Mouse (Mus musculus) neural tube, embryonic 15.5 days (tissue): ENCODE measurements at regions not wholly inside any gene's neighbourhood (a gene's known extent, or its start where the extent isn't known, plus 50 kb on each side); places are given as distances from the start of the nearest gene placed in this dataset.

ENCODE experiments used
- ATAC-seq: fragments of 200-750 bp; cut with Nextera tagmentation; 2 replicates; pipeline ENCODE4 v1.8.0; 2017; ENCODE audit warnings: mild to moderate bottlenecking, moderate TSS enrichment, moderate library complexity; ENCODE audit not compliant: low FRiP score
- H3K27ac ChIP-seq: fragments of 300-500 bp; sonication (generic); replicated peaks from 2 replicates; pipeline ENCODE4 v1.5.1; 2015; ENCODE audit warnings: mild to moderate bottlenecking, inconsistent platforms
- H3K27me3 ChIP-seq: fragments of 300-500 bp; sonication (generic); replicated peaks from 2 replicates; pipeline ENCODE4 v1.6.1; 2015; ENCODE audit warnings: inconsistent platforms
- H3K36me3 ChIP-seq: fragments of 300-500 bp; sonication (generic); 2 replicates; pipeline ENCODE4 v1.6.1; 2015; ENCODE audit warnings: inconsistent platforms
- H3K4me1 ChIP-seq: fragments of 300-500 bp; sonication (generic); 2 replicates; pipeline ENCODE4 v1.6.1; 2015; ENCODE audit warnings: inconsistent platforms
- H3K4me2 ChIP-seq: fragments of 300-500 bp; sonication (generic); 2 replicates; pipeline ENCODE4 v1.6.1; 2015; ENCODE audit warnings: inconsistent platforms, mild to moderate bottlenecking, moderate library complexity
- H3K4me3 ChIP-seq: fragments of 300-500 bp; sonication (generic); replicated peaks from 2 replicates; pipeline ENCODE4 v1.5.1; 2015; ENCODE audit warnings: mild to moderate bottlenecking, inconsistent platforms
- H3K9ac ChIP-seq: fragments of 300-500 bp; sonication (generic); replicated peaks from 2 replicates; pipeline ENCODE4 v1.6.1; 2015; ENCODE audit warnings: mild to moderate bottlenecking, inconsistent platforms
- H3K9me3 ChIP-seq: fragments of 300-500 bp; sonication (generic); replicated peaks from 2 replicates; pipeline ENCODE4 v1.6.1; 2016; ENCODE audit warnings: inconsistent platforms
- WGBS: fragments of 180-500 bp; shearing (Covaris S2); methylation state at CpG from one replicate; pipeline ENCODE4 v1.1.7; 2015; ENCODE audit warnings: mixed read lengths; 5-methylcytosine and 5-hydroxymethylcytosine counted together

- 71% methylated on average over 2 of the region's 2 CpGs for WGBS
- no peak for ATAC-seq
Measured at GRCm38 (mm10) chr2:142964340-142964739, 63.0 kb upstream of the Kif16b start.

GRCm38 (mm10) chr2:142967250-142967649, 65.9 kb upstream of the Kif16b start:
- ATAC-seq, result peak; percentile 63; the same call in 1 of the 2 replicates
- no peak overlapping the region for H3K4me3 ChIP-seq
- no peaks in the 10 kb centered on the region for H3K9me3 ChIP-seq
- H3K4me1 ChIP-seq, result no peaks in the 10 kb centered on the region
- WGBS, result 22% methylated on average over 4 of the region's 4 CpGs
- no peak overlapping the region for H3K27ac ChIP-seq
- H3K36me3 ChIP-seq, result no peaks in the 10 kb centered on the region
- H3K27me3 ChIP-seq, result no peaks in the 10 kb centered on the region
- no peak overlapping the region for H3K9ac ChIP-seq
- no peak overlapping the region for H3K4me2 ChIP-seq

More at GRCm38 (mm10) chr2:142964340-142964739, 63.0 kb upstream of the Kif16b start:
- no peak overlapping the region for H3K4me3 ChIP-seq
- no peaks in the 10 kb centered on the region for H3K27me3 ChIP-seq
- no peaks in the 10 kb centered on the region for H3K4me1 ChIP-seq
- no peak overlapping the region for H3K9ac ChIP-seq
- no peaks in the 10 kb centered on the region for H3K36me3 ChIP-seq
- H3K4me2 ChIP-seq, result no peak overlapping the region
- H3K27ac ChIP-seq, result no peak overlapping the region
- H3K9me3 ChIP-seq, result no peaks in the 10 kb centered on the region

GRCm38 (mm10) chr2:142980771-142981170, 79.4 kb upstream of the Kif16b start:
- Histone ChIP-seq H3K27ac (peak overlapping the region; percentile 56), H3K4me2 (no peak overlapping the region), H3K4me1 (peaks cover 12% of the 10 kb centered on the region), H3K36me3 (no peaks in the 10 kb centered on the region), H3K9me3 (no peaks in the 10 kb centered on the region), H3K27me3 (no peaks in the 10 kb centered on the region), H3K9ac (no peak overlapping the region), H3K4me3 (no peak overlapping the region)
- ATAC-seq, result peak; percentile 90
- WGBS, result 13% methylated on average over 4 of the region's 4 CpGs

- Histone ChIP-seq H3K27ac (no peak overlapping the region), H3K9ac (no peak overlapping the region), H3K27me3 (no peaks in the 10 kb centered on the region), H3K4me2 (no peak overlapping the region), H3K4me3 (no peak overlapping the region), H3K36me3 (no peaks in the 10 kb centered on the region), H3K9me3 (no peaks in the 10 kb centered on the region), H3K4me1 (no peaks in the 10 kb centered on the region)
- 34% methylated on average over 3 of the region's 3 CpGs for WGBS
- peak; percentile 38; the same call in 1 of the 2 replicates for ATAC-seq
Measured at GRCm38 (mm10) chr2:142988691-142989090, 74.1 kb upstream of the Snrpb2 start.

- ATAC-seq, result no peak
- Histone ChIP-seq H3K36me3 (no peaks in the 10 kb centered on the region), H3K9ac (no peak overlapping the region), H3K27me3 (no peaks in the 10 kb centered on the region), H3K27ac (no peak overlapping the region), H3K4me2 (no peak overlapping the region), H3K4me1 (no peaks in the 10 kb centered on the region), H3K4me3 (no peak overlapping the region), H3K9me3 (no peaks in the 10 kb centered on the region)
Measured at GRCm38 (mm10) chr2:142996088-142996487, 66.8 kb upstream of the Snrpb2 start.

GRCm38 (mm10) chr2:143002874-143003273, 60.0 kb upstream of the Snrpb2 start:
- H3K27me3 ChIP-seq, result no peaks in the 10 kb centered on the region
- 65% methylated on average over 6 of the region's 6 CpGs for WGBS

GRCm38 (mm10) chr2:143003341-143003740, 59.5 kb upstream of the Snrpb2 start:
- 40% methylated on average over 3 of the region's 3 CpGs for WGBS
- Histone ChIP-seq H3K27ac (no peak overlapping the region), H3K4me2 (no peak overlapping the region), H3K4me1 (no peaks in the 10 kb centered on the region), H3K9ac (no peak overlapping the region), H3K36me3 (no peaks in the 10 kb centered on the region), H3K27me3 (no peaks in the 10 kb centered on the region), H3K4me3 (no peak overlapping the region), H3K9me3 (no peaks in the 10 kb centered on the region)
- ATAC-seq, result no peak

More at GRCm38 (mm10) chr2:143002874-143003273, 60.0 kb upstream of the Snrpb2 start:
- H3K9me3 ChIP-seq, result no peaks in the 10 kb centered on the region
- no peak for ATAC-seq
- no peak overlapping the region for H3K4me3 ChIP-seq
- H3K9ac ChIP-seq, result no peak overlapping the region
- no peak overlapping the region for H3K4me2 ChIP-seq
- no peaks in the 10 kb centered on the region for H3K4me1 ChIP-seq
- H3K36me3 ChIP-seq, result no peaks in the 10 kb centered on the region
- no peak overlapping the region for H3K27ac ChIP-seq

GRCm38 (mm10) chr2:143011380-143011779, 51.5 kb upstream of the Snrpb2 start:
- no peak for ATAC-seq
- WGBS, result 61% methylated on average over 8 of the region's 8 CpGs

More at GRCm38 (mm10) chr2:143011380-143011779, 51.5 kb upstream of the Snrpb2 start:
- Histone ChIP-seq H3K27ac (no peak overlapping the region), H3K27me3 (no peaks in the 10 kb centered on the region), H3K4me2 (no peak overlapping the region), H3K9ac (no peak overlapping the region), H3K36me3 (no peaks in the 10 kb centered on the region), H3K4me3 (no peak overlapping the region), H3K4me1 (no peaks in the 10 kb centered on the region), H3K9me3 (no peaks in the 10 kb centered on the region)
